Mouse (Mus musculus) lung, postnatal 4 days (tissue): ENCODE data around the gene Cep350.
"Not testable (repeated sequence)": the region's sequence is repeated elsewhere in the genome, so short reads cannot be mapped to it uniquely, and the experiment has no call there.

Experiments
- DNase-seq, 2 experiments: peaks; one replicate each; pipeline ENCODE4 v3.0.0; 2021

The Cep350 gene

DNA sequence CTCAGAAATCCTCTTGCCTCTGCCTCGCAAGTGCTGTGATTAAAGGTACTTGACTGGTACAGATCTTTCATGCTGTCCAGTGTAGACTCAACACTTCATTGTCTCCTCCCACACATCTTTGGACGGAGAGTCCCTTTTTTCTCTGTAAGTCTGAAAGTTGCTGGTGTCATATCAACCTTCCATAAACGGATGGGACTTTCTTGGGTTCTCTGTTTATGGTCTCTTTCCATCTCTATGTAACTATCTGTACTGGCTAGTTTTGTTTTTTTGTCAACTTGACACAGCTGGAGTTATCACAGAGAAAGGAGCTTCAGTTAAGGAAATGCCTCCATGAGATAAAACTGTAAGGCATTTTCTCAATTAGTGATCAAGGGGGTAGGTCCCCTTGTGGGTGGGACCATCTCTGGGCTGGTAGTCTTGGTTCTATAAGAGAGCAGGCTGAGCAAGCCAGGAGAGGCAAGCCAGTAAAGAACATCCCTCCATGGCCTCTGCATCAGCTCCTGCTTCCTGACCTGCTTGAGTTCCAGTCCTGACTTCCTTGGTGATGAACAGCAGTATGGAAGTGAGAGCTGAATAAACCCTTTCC lies 90.3 kb downstream of the Cep350 start:
- DNase-seq = not testable (repeated sequence)

DNA sequence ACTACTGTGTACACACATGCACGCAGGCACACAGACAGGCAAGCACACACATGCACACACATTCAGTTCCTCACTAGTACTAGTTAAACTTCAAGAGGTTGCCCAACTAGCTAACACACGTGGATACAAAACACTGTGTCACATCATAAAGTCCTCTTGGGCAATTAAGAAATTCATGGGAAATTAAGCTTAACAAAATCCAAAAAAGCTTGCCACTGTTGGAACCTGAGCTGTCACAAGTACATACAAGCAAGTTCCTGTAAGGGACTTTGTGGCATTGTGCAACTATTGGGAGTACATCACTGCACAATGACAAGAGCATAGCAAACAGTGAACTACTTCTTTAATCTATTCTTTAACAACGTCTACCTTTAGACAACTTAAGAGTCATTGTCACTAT lies 93.5 kb downstream of the Cep350 start:
- DNase-seq = no peak

DNA sequence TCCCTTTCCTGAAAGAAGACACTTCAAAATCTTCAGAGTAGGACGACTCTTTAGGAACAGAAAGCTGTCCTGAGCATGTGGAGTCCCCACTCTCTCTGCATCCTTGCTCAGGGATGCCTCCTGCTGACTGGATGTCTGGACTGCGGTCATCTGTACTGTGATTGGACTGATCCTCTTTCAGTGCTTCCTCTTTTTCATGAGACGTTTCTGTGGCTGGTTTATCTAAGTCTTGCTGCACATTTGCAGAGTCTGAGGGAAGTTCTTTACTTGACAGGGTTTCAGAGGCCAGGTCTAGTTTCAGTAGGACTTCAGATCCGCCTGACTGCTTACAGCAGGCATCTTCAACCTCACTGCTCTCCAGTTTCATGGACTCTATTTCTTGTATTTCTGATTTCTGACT lies 110.1 kb downstream of the Cep350 start:
- peak in 1 of 2 experiments; percentile 10 for DNase-seq

DNA sequence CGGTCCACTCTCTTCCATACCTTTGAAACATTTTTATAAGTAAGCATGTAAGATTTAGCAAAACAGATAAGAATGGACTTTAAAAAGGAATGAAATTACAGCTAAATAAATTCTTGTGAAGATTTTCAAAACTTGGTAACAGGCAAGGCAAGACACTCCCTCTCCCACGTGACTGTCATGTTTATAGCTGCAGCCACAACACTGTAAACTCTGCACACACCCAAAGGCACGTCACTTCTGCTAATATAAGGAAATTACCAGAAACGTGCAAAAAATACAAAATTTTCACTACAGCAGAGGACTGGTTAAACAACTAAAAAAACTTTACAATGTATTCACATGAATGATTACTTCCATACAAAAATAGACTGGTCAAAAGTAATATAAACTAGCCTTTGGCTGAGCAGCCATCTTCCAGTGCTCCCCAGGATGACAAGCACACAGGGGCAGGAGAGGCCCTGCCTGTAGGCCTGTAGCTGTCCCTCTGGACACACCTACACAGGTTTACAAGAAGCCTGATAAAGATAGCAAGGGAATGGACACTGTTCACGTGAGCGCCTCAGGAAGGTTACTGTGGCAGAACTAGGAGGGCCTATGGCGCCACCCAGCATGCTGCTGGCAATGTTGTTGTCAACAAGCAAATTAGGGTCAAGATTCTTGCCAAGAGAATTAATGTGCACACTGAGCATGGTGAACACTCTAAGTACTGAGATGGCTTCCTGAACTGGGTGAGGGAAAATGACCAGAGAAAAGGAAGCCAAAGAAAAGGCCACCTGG lies 117.9 kb downstream of the Cep350 start:
- no peak for DNase-seq

DNA sequence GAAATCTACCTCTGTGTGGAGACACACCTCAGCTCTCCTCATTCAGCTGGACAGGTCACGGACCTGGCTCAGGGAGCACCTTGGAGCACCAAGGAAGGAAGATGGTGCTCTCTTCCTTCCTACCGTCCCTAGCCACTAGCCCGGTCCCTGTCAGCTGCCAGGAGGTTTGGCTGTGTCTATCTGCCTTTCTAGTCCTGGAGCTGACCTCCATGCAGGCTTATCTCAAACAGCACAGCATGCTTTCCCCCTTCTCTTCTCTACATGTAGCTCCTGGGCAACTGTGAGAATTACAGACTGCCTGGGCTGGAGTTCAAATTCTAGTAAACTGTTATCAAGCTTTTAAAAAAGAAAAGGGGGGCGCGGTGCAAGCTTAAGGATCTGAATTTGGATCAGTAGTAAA lies 120.0 kb downstream of the Cep350 start:
- DNase-seq = no peak

DNA sequence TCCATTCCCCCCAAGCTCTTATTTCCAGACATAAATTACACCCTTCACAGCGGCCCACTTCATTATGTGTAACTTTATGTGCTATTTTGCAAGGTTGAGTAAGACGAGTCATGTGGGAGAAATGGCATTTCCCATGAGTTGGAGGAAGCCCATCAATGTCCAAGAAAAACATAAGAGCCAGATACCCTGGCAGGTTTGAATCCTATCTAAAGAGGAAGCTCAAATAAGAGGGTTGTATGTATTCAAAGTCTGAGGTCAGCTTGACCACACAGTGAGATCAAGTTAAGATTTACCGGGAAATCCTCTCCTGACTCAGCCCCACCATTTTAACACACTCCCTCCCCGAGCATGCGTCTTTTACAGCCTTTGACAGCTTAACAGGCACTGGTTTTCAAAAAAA lies 128.8 kb downstream of the Cep350 start:
- no peak for DNase-seq

DNA sequence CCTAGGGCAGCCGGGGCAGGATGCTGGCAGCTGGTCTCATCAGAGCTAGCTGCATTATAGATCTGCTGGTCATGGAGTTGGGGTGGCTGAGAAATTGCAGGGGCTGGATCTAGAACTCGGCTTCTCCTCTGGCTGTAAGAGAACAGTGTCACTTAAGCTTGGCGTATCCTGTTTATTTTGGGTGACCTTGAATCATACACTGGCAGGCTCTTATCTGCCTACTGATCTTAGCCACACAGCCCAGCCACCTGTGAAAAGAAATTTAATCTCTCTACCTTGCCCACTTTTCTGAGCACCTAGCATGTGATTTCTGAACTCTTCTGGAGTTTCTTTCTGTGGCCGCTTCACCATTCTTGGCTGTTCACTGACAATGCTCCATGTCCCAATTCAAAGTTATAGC lies 129.5 kb downstream of the Cep350 start:
- DNase-seq = no peak

DNA sequence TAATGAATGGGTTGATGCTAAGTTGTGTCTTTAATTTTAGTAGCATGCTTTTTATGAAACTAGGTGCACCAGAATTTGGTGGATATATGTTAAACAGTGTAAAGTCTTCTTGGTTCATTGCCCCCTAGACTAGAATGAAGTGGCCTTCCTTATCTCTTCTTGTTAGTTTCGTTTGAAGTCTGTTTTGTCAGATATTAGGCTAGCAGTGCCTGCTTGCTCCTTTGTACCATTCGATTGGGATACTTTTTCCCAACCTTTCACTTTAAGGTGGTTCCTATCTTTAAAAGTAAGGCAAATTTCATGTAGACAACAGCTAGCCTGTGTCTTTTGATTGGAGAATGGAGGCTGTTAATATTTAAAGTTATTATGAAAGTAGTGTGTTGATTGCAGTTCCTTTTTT lies 137.4 kb downstream of the Cep350 start:
- DNase-seq = no peak

DNA sequence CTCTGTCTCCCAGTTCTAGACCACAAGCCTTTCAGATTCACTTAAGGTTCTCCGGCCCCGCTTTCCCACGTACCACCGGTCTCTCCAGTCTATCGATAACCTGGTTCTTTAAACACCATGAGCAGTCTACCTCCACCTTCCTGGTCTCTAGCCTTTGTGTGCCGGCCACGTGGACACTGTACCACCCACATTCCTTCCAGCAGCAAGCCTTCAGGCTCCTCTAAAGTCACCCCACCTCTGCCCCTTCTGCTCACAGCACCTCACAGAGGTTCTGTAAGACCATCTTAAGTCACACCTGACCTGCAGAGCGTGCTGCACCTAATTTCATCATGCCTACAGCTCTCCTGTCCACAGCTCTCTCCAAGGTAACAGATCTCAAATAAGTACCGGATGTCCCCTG lies 139.4 kb downstream of the Cep350 start:
- DNase-seq = no peak

DNA sequence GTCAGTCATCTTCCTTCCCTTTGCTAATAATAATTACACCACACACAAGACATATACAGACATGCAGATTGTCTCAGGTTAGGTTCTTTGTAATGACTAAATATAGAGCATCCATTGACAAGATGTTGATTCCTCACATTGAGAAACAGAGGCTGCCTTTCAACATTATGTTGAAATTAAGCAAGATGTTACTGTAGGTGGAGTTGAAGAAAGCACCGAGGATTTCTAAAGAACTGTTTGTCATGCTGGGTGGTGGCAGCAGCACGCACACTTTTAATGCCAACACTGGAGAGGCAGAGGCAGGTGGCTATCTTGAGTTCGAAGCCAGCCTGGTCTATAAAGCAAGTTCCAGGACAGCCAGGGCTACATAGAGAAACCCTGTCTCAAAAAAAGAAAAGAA lies 141.1 kb downstream of the Cep350 start:
- DNase-seq = no peak

DNA sequence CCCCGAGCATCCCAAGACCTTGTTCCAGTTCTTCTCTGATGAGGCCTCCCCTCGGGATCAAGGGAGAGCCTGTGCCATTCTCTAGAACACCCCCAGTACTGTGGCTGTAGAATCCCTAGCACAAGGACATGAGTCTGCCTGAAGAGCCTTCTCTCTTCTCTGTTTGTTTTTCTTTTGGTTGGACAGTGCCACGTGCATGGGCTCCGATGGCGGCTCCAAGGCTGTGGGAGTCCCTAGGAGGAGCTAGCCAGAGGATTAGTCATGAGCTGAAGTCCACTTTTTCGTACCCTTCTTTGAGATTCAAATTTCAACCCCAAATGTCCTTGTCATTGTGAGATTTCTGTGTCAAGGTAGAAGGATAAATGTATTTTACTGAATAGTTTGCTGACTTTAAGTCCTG lies 142.2 kb downstream of the Cep350 start:
- no peak for DNase-seq

DNA sequence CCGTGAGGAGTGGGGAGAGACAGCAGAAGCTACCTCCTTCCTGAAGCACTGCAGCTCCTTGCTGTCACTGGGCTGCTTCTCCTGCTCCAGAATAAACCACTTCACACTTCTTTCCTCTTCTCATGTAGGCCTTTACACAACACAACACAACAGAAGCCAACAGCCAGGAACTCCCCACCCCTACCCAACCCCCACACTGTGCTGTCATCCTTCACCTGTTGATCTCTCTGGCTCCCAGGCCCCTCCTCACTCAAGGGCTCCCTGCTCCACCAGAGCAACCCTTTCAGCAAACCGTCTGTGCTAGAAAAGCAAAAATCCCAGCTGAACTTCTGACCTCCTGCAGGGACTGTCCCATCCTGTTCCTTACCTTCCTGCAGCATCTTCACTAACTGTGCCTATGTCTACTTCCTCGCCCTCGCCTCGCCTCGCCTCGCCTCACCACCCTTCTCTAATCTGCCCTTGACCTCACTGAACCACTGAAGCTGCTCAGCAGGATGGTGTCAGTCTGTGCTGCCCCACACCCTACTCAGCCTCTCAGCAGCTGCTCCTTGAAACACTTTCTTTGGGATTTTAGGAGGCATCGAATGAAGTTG lies 145.3 kb downstream of the Cep350 start:
- no peak for DNase-seq

DNA sequence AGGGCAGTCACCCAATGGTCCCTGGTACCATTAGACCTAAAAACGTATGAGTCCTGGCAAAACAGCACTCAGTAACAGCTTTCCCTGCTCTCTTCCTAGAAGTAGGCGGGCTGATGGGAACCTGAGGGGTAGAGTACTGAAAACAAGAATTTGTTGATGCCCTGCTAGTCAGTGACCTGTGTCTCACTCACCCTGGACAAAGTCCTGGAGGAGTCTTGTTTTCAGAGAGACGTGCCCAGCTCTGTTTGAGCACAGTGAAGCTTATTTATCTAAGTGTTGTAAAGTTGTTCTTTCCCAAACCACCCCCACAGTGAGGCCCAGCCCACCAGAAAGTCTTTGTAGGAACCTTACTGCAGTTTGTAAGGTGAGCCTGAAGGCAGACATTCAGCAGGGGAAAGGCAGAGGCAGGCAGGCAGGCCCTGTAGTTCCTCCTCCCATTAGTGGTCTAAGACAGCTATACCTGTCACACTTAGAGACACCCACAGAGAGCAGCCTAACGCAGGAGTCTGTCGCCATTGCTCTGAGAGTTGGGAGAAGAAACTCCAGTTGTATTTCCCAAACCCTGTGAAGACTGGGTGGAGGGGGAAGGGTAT lies 146.2 kb downstream of the Cep350 start:
- no peak for DNase-seq

DNA sequence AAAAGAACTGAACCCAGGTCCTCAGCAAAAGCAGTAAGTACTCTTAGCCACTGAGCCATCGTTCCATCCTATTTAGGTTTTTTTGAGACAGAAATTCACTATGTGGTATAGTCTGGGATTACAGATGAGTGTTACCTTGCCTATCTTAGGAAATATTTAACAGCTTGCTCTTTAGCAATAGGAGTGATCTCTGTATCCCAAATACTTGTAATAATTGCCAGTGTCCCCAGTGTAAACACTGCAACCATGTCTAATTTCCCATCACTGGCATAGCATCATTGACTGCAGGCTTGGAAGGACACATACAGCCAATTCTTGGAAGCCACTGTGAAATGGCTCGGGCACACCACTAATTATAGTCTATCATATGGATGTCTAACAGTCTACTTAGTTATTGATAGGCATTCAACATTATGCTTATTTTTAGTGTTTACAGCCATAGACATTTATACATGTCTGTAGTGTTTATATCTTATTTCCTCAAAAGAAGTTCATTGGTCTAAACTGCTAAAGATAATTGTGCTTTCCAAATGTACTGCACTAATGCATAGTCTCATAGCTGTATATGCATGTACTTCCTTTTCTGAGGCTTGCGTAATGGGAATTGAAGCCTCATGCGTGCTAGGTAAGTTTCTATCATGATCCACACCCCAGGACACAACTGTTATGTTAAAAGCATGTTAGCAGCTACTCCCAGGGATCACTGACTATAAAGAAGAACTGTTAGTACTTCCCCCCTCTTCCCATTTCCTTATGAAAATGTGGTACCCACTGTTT lies 146.9 kb downstream of the Cep350 start:
- DNase-seq = no peak

DNA sequence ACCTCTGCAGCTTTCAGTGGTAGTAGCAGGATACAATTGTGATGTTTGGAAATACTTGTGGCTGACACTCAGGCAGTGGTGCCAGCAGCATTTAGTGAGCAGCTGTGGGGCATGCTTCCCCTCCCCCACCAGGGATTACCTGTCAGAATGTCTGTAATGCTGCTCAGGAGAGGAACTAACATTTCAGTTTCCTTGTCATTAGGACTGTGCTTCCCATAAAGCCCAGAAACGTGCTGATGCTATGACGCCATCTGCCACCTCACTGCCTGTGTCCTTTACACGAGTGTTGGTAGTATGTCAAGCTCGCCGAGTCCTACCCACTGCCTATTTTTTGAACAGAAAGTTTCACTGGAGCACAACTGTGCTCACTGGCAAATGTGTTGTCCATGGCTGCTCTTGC lies 152.4 kb downstream of the Cep350 start:
- DNase-seq = no peak

DNA sequence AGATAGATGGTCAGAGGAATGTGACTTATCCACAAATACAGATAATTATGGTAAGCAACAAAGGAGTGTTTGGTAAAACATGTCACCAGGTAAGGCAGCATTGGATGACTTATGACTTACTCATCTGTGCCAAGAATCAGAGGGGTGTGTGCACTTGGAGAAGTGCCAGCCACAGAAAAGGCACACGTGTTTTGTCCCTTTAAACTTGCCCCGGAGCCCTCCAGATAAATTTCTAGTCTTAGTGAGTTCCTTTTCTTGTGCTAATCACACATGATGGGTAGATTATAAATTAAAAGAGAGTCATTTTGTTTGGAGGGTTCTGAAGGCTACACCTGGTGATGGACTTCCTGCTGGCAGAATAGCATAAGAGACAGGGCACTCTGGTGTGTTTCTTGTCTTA lies 156.9 kb downstream of the Cep350 start:
- DNase-seq = no peak

DNA sequence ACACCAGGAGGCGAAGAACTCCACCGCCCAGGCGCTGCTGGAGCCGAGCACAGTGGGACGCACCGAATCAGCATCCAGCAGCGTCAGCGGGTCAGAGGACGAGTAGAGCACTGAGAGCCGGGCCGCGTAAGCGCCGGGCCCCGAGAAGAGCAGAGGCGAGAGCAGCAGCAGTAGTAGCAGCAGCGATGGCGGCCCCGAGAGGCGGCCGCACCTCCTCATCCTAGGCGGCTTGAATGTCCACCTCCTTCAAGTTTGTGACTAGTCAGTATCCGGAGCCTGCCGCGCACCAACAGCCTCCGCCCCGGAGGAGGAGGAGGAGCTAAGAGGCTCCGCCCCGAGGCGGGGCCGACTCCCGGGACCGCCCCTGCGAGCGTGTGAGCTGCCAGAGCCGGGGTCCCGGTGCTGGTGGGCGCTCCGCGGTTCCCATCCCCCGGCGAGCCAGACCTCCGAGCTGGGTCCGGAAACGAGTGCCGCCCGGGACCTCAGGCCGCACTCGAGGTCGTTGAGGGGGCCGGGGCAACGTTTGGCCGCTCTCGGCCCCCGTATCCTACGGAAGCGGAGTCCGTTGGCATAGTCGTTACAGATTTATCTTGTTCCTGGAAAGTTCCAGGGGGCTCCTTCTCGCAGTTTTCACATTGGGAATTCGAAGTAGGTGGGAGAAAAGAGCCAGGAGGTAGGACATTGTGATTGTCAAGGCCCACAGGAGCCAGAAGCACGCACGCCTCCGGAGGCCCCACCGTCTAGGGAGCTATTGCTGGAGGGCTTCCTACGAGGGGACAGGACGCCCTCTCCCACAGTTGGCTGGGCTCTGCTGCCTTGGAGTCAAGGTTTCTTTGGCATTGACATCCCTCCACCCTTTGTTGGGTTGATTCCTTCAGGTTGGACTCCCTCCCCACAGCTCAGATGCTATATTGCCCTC lies 160.2 kb downstream of the Cep350 start, which contains the start of gene Qsox1:
Qsox1 (minus strand) TSS at position 309 of the 919 bp plus-strand sequence.
- DNase-seq = peak; percentile 90

DNA sequence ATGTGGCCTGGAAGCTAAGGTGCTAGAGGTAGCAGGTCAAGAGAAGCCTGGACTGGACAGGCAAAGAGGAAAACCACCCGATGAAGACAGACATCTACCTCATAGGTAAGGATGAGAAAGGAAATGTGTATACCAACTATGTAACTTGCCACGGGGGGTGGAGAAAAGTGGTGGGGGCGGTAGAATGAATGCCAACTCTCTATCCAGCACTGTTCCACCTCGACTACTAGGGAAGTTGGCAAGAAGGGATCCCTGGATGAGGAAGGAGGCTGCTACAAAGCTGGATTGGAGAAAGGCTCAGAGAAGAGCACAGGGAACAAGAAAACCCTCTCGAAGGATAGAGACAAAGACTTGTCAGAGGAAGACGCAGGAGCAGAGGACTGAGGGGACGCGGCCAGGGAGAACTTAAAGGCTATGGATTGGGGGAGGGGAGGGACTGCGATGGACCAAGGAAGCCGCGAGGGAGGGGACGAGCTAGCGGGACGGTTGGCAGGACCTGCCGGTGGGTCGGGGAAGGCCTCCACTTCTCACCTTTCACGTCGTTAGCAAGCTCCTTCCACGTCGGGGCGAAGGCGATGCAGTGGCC lies 161.0 kb downstream of the Cep350 start:
- no peak for DNase-seq

DNA sequence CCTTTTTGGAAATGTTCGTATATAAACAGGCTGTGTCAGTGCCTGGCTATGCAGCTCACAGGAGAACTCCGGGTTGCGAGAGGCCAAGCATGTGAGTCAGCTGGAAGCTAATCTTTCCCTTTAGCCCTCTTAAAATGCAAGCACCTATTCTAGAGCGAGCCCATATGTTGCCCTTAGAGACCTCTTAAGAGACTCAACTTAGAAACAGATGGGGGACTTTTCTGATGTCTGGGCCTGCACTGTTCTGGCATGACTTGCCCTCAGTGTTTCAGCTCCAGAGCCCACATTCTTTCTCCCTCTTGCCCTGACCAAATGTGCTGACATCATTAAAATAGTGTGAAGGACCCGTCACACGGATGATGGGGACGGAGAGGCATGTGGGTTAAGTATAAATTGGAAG lies 162.4 kb downstream of the Cep350 start:
- DNase-seq = peak; percentile 24 to 43

DNA sequence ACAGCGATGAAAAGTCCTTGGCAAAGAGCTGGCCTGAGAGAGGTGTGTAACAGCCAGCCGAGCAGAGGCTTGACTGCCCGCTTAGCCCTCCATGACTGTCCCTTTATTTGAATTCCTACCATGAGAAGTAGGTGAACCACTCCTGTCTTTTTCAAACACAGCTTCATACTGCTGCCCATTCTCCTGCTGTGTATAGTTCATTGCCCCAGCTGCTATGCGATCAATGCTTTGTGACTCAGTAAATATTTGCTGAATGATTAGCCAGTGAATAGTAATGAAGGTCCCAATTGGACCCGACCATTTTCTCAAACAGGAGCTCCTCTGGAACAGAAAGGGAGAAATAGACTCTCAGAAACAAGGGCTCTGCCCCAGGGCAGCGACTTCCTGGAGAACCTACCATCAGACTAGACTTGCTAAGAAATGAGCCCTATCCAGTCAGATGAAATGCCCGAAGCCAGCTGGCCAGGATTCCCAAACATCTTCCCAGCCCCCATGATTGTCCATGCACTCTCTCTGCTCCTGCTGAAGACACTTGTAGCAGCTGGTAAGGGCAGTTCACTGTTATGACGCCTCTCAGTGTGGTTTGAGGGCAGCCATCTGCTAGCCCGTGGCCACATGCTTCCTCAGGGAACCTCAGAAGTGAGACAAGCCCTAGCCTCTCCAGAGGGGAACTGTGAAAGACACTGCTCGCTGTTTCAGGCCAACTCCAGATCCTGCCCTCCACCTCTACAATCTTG lies 163.2 kb downstream of the Cep350 start:
- peak; percentile 73 to 90 for DNase-seq

DNA sequence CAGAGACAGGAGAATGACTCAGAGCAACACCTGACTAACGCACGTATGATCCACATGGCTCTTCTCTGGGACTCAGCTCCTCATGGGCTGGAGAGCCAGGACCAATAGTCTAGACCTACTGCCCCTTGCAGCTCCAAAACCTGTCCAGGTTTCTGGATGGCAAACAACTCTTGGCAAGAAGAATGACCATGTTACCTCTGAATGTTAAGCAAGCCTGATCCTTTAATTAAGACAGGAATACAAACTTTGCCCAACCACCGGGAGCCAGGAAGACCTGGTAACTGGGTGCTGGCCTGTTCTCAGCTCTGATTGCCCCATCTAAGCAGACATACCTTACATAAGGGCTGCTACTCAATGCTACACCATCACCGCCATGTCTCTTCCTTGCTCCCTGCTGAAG lies 164.8 kb downstream of the Cep350 start:
- no peak for DNase-seq
